ENCODE assay signal across 9 mouse cellular contexts in genomic region chr11:60106543-60107110, GRCm38 (mm10). TPM values are rescaled to one million over a fixed set of nuclear protein-coding genes. Genes with fewer than 3 reads are reported as not detected.
DNase-seq lines count a peak whose midpoint lies in the region; ATAC-seq and TF ChIP-seq lines count a peak whose summit lies in the region.
"Had no signal": no experiment of that assay in that cellular context is flagged by ENCODE, and none has a peak within 500 bp of the region (broad histone marks: within the 10 kb centered on the region; RNA-seq: fewer than 3 reads in every experiment).

No protein-coding gene starts in this region.

- intact Hi-C loops in gastrocnemius, postnatal 14 days (cut with DNase I; ENCODE audit: low total_unique reads), result loop anchor here (5.0 to 10.0 kb wide), 3 partner anchors 81 to 308 kb away; partner anchors contain the start of genes Atpaf2 and Gid4
- intact Hi-C loops in left cerebral cortex, postnatal 10 days (cut with DNase I), result loop anchor here (5.0 to 10.0 kb wide), 2 partner anchors 71 to 308 kb away; partner anchors contain the start of genes Atpaf2 and Gid4

- no peaks in the 10 kb centered on the region for H3K9me3 ChIP-seq in midbrain, embryonic 10.5 days (replicated peaks)
- no peaks in the 10 kb centered on the region for H3K9me3 ChIP-seq in stomach, postnatal 0 days (ENCODE audit: control insufficient read depth, low read length)

- peak overlapping the region; percentile 99 for H3K27ac ChIP-seq in midbrain, embryonic 10.5 days (replicated peaks)
- peak overlapping the region; percentile 97 for H3K27ac ChIP-seq in stomach, postnatal 0 days (replicated peaks)

- peak; percentile 71 for DNase-seq in layer of hippocampus, adult 11-12 months (ENCODE audit: low spot score)
- DNase-seq in layer of hippocampus, adult 9-10 months (ENCODE audit: low spot score), result no peak
- DNase-seq in cerebellum, adult 9-11 months, result peak; percentile 64
- DNase-seq in gastrocnemius, postnatal 14 days, result peak; percentile 60
- DNase-seq in left cerebral cortex, postnatal 10 days (ENCODE audit: extremely low spot score in 1 of 2, low spot score in 2 of 2), result peak; percentile 51 to 77
- peak; percentile 61 for DNase-seq in midbrain, embryonic 10.5 days (ENCODE audit: low spot score)
- DNase-seq in stomach, postnatal 0 days (ENCODE audit: low spot score), result peak; percentile 55

- H3K4me2 ChIP-seq in stomach, postnatal 0 days (replicated peaks; ENCODE audit: low read depth), result peak overlapping the region; percentile 95

- H3K4me3 ChIP-seq in midbrain, embryonic 10.5 days, result peak overlapping the region; percentile 99
- H3K4me3 ChIP-seq in stomach, postnatal 0 days (ENCODE audit: low read depth, low read length), result peak overlapping the region; percentile 92

- peak overlapping the region; percentile 98 for H3K9ac ChIP-seq in stomach, postnatal 0 days (ENCODE audit: low read length)

- no peaks in the 10 kb centered on the region for H3K36me3 ChIP-seq in midbrain, embryonic 10.5 days
- H3K36me3 ChIP-seq in stomach, postnatal 0 days (ENCODE audit: control insufficient read depth, insufficient read depth, low read length), result no peaks in the 10 kb centered on the region

- no peaks in the 10 kb centered on the region for H3K27me3 ChIP-seq in midbrain, embryonic 10.5 days (ENCODE audit: low read depth, poor library complexity, severe bottlenecking)
- H3K27me3 ChIP-seq in stomach, postnatal 0 days (ENCODE audit: control insufficient read depth, insufficient read depth, low read length), result no peaks in the 10 kb centered on the region
- H3K27me3 ChIP-seq: Patski had no signal

- TF ChIP-seq CTCF in stomach, postnatal 0 days (IDR thresholded peaks at IDR 0.05; ENCODE audit: low read depth), result no peak

- H3K4me1 ChIP-seq in midbrain, embryonic 10.5 days, result peaks cover 64% of the 10 kb centered on the region
- peaks cover 18% of the 10 kb centered on the region for H3K4me1 ChIP-seq in stomach, postnatal 0 days (replicated peaks; ENCODE audit: control insufficient read depth, insufficient read depth)

- WGBS in midbrain, embryonic 10.5 days, result 1% methylated on average over 14 of the region's 14 CpGs
- 3% methylated on average over 14 of the region's 14 CpGs for WGBS in stomach, postnatal 0 days

- no peak for TF ChIP-seq EP300 in stomach, postnatal 0 days (optimal IDR thresholded peaks at IDR 0.05)

- peak; percentile 33 for ATAC-seq in inflammation-experienced regulatory T-cells, adult 6 months
- ATAC-seq in stomach, postnatal 0 days (ENCODE audit: low FRiP score, low TSS enrichment), result peak; percentile 16

RNA-seq across cellular contexts. Expression of gene Rai1, which starts 1.8 kb away (rescaled TPM):
- total RNA-seq in gastrocnemius, postnatal 14 days (2021), result 10 to 100 TPM; 15.9 to 18.3 TPM
- polyA plus RNA-seq in inflammation-experienced regulatory T-cells, adult 6 months (2017; shearing (Covaris generic)), result 10 to 100 TPM in 2 of 3 experiments, 1 to 10 TPM in 1; 5.6 to 12.2 (median 12.1) TPM
- total RNA-seq in left cerebral cortex, postnatal 10 days (2021), result 10 to 100 TPM; 61.9 to 68.5 TPM
- polyA plus RNA-seq in midbrain, embryonic 10.5 days (2016; fragmentation: Nextera tagmentation; extraction: Ambion mirVana), result 23.4 and 23.9 TPM in 2 replicates
- polyA plus RNA-seq in stomach, postnatal 0 days (2015; fragmentation: Nextera tagmentation; extraction: Ambion mirVana), result 10.6 and 10.7 TPM in 2 replicates
